Mouse (Mus musculus) intestine, embryonic 14.5 days (tissue): ENCODE data around the gene A4galt. TPM values are rescaled to one million over a fixed set of nuclear protein-coding genes. Genes with fewer than 3 reads are reported as not detected.

Experiments used
- ATAC-seq: fragments of 200-750 bp; cut with Nextera tagmentation; replicated peaks from 2 replicates; pipeline ENCODE4 v1.8.0; 2017; ENCODE audit warnings: low read depth, moderate number of reproducible peaks, moderate TSS enrichment, moderate library complexity; ENCODE audit not compliant: low FRiP score, low TSS enrichment
- DNase-seq: peaks from one replicate; pipeline ENCODE4 v3.0.0-alpha.2; 2018; ENCODE audit warnings: low spot score
- H3K27ac ChIP-seq: fragments of 300-500 bp; sonication (generic); 2 replicates; pipeline ENCODE4 v1.5.1; 2014; ENCODE audit warnings: low read depth, mild to moderate bottlenecking, control low read depth
- H3K27me3 ChIP-seq: fragments of 300-500 bp; sonication (generic); replicated peaks from 2 replicates; pipeline ENCODE4 v1.6.1; 2014; ENCODE audit warnings: low read length, control low read depth; ENCODE audit not compliant: control insufficient read depth, insufficient read depth
- H3K36me3 ChIP-seq: fragments of 300-500 bp; sonication (generic); 2 replicates; pipeline ENCODE4 v1.6.1; 2014; ENCODE audit warnings: low read length, control low read depth; ENCODE audit not compliant: control insufficient read depth, insufficient read depth
- H3K4me1 ChIP-seq: fragments of 300-500 bp; sonication (generic); replicated peaks from 2 replicates; pipeline ENCODE4 v1.6.1; 2014; ENCODE audit warnings: low read length, control low read depth, mixed read lengths; ENCODE audit not compliant: control insufficient read depth, insufficient read depth
- H3K4me2 ChIP-seq: fragments of 300-500 bp; sonication (generic); 2 replicates; pipeline ENCODE4 v1.6.1; 2014; ENCODE audit warnings: low read length
- H3K4me3 ChIP-seq: fragments of 300-500 bp; sonication (generic); 2 replicates; pipeline ENCODE4 v1.5.1; 2014; ENCODE audit warnings: low read depth, low read length, control low read depth, mixed read lengths
- H3K9ac ChIP-seq: fragments of 300-500 bp; sonication (generic); 2 replicates; pipeline ENCODE4 v1.6.1; 2014; ENCODE audit warnings: mild to moderate bottlenecking, low read length
- H3K9me3 ChIP-seq: fragments of 300-500 bp; sonication (generic); 2 replicates; pipeline ENCODE4 v1.6.1; 2016; ENCODE audit warnings: low read length, control low read depth; ENCODE audit not compliant: control insufficient read depth
- WGBS: fragments of 180-500 bp; shearing (Covaris S2); extraction: QIAGEN DNeasy Blood & Tissue Kit; methylation state at CpG from one replicate; pipeline ENCODE4 v1.1.7; 2014; 5-methylcytosine and 5-hydroxymethylcytosine counted together
- polyA plus RNA-seq: library from polyadenylated mRNA; unstranded; fragments of >200 nt; fragmentation: Nextera tagmentation; extraction: Ambion mirVana; gene quantifications from 2 replicates; pipeline ENCODE4 v1.2.1, GENCODE M21; 2014

A4galt gene
- polyA plus RNA-seq, 1 experiment from 2014 or later, result 3.4 TPM

DNA sequence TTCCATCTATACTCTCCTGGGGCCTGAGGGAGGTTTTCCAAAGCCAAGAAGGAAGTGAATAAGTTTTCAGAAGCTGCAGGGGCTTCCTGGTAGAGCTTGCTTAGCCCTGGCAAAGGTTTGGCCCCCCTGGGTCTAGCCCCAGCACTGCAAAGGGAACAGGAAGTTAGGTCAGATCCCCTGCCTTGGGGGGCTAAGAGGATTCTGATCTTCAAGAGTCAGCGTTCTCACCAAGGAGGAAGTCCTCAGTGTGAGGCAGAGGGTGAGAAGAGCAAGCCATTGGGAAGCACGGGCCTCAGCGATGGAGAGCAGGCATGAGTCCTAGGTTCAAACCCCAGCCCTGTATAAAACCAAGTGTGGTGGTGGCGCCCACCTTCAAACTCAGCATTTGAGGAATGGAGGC lies 4.9 kb upstream of the A4galt start:
- H3K9ac ChIP-seq, result no peak overlapping the region
- no peaks in the 10 kb centered on the region for H3K9me3 ChIP-seq
- H3K27ac ChIP-seq, result no peak overlapping the region
- no peak overlapping the region for H3K4me2 ChIP-seq
- WGBS, result 83% methylated on average over 4 of the region's 4 CpGs
- H3K4me1 ChIP-seq, result no peaks in the 10 kb centered on the region
- no peak overlapping the region for H3K4me3 ChIP-seq
- DNase-seq (no peak), ATAC-seq (no peak)
- H3K27me3 ChIP-seq, result peaks cover 13% of the 10 kb centered on the region
- H3K36me3 ChIP-seq, result no peaks in the 10 kb centered on the region

DNA sequence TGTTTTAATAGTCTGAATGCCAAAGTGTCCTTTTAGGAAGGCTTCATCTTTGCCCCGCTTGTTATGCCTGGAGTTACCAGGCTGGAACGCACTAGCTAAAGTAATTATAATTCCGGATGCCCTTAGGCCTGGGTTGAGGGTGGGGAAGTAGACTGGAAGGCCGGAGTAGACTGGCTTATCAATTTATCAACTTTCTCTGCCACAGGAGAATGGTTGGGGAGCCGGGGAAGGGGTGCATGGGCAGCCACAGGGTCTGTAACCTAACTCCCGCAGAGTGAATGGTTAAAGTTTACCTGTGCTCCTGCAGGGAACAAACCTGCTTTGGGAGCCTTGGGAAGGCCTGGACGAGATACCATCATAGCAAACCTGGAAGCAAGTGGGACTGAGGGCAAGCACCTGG lies 4.4 kb upstream of the A4galt start:
- Histone ChIP-seq H3K9ac (no peak overlapping the region), H3K27ac (no peak overlapping the region), H3K36me3 (no peaks in the 10 kb centered on the region), H3K4me2 (no peak overlapping the region), H3K4me1 (no peaks in the 10 kb centered on the region), H3K9me3 (no peaks in the 10 kb centered on the region), H3K4me3 (no peak overlapping the region), H3K27me3 (peaks cover 18% of the 10 kb centered on the region)
- 80% methylated on average over 7 of the region's 7 CpGs for WGBS
- DNase-seq, result no peak
- no peak for ATAC-seq

DNA sequence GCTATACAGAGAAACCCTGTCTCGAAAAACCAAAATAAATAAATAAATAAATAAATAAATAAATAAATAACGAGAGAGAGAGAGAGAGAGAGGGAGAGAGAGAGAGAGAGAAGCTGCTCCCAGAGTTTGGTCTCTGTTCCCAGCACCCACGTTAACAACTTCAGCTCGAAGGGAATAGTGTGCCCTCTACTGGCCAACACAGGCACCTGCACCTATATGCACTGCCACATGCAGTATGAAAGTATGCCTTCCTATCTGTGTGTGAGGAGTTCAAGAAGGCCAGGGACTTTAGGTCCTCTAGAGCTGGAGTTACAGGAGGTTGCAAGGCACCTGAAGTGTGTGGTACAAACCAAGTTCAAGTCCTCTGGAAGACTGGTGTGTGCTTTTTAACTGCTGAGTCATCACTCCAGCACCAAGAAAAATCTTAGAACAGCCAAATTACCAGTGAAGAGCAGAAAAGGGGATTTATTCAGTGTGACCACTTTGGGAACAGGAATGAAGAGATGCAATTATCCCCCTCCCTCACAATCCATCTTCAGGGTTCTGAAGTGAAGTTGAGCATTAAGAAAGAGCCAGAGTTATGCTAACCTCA lies 3.7 kb upstream of the A4galt start:
- Histone ChIP-seq H3K4me2 (no peak overlapping the region), H3K9me3 (no peaks in the 10 kb centered on the region), H3K27ac (no peak overlapping the region), H3K9ac (no peak overlapping the region), H3K4me3 (no peak overlapping the region), H3K36me3 (no peaks in the 10 kb centered on the region), H3K4me1 (0 out of 2 replicates have a peak, but pooled peaks cover 2% of the 10 kb centered on the region), H3K27me3 (peaks cover 25% of the 10 kb centered on the region)
- no peak for DNase-seq
- no peak for ATAC-seq
- 97% methylated on average over 4 of the region's 4 CpGs for WGBS

DNA sequence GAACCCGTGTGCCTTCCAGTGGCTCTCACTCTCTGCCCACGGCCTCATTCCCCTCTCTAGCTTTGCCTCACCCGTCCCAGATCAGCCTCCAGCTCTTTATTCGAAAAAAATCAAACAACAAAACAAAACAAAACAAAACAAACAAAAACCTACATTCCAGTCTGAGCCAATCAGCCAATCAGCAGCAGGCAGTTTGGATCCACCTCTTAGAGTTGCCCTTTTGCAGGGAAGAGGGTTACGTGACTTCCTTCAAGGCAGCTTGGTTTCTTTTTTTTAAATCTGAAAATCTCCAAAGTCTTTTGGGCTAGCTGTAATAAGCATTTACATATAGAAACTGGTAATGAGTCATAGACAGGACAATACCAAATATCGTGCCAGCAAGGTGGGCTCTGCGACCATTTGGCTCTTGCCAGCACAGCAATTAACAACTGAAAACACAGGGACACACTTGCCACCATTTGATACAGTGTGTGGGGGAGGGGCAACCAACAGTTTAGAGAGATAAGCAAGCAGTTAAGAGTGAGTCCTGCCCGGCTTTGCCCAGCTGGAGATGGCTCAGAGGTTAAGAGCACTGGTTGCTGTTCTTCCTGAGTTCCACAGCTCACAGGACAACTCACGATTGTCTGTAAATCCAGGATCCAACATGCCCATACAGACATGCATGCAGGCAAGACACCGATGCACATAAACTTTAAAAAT lies 2.9 kb upstream of the A4galt start:
- no peaks in the 10 kb centered on the region for H3K36me3 ChIP-seq
- H3K4me2 ChIP-seq, result no peak overlapping the region
- H3K9me3 ChIP-seq, result no peaks in the 10 kb centered on the region
- H3K27me3 ChIP-seq, result peaks cover 30% of the 10 kb centered on the region
- no peak overlapping the region for H3K9ac ChIP-seq
- ATAC-seq, result no peak
- H3K27ac ChIP-seq, result no peak overlapping the region
- WGBS, result 67% methylated on average over 10 of the region's 10 CpGs
- H3K4me3 ChIP-seq, result no peak overlapping the region
- no peak for DNase-seq
- 0 out of 2 replicates have a peak, but pooled peaks cover 3% of the 10 kb centered on the region for H3K4me1 ChIP-seq

DNA sequence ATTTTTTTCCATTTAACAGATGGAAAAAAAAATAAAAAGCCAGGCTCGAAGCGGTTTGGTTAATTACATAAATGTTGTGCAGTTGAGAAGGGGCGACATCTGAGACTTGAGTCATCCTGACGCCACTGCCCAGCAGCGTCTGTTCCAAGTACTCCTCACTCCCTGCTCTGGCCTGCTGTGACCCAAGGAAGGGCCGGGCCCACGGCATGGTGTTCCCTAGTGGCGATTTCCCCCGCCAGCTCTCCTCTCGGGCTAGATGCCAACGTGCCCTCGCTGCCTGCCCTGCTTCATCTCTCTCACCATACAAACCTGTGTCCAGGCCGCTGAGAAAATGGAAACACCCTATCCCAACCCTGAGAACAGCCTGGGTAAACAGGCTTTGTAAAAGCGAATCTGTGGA lies 486 bp upstream of the A4galt start:
- Histone ChIP-seq H3K27me3 (peaks cover 31% of the 10 kb centered on the region), H3K4me2 (no peak overlapping the region; the same call in 1 of the 2 replicates), H3K36me3 (no peaks in the 10 kb centered on the region), H3K4me3 (no peak overlapping the region), H3K9ac (no peak overlapping the region), H3K27ac (no peak overlapping the region), H3K4me1 (0 out of 2 replicates have a peak, but pooled peaks cover 3% of the 10 kb centered on the region), H3K9me3 (no peaks in the 10 kb centered on the region)
- DNase-seq (no peak), ATAC-seq (no peak)
- 70% methylated on average over 14 of the region's 14 CpGs for WGBS

DNA sequence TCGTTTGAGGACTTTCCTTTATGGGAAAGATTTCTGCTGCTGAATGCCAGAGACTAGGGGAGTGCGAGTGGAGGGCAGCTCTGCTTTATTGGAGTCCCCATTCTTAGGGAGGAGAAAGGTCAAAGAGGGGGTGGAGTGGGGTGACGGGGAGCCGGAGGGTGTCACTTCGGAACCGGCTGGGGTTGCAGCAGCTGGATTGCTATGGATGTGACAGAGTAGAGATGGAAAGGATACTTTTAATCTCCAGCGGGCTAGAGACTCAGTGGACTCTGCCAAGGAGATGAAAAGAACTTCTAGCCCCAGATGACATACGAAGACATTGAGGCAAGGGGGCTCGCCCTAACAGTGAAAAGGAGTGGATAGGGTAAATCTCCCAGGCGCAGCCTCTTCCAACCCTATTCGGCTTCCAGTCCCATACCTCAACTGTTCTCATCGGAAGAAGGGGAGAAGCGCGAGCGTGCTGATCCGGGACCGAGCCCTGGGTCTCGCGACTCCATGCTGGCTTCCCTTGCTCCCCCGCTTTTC lies 861 bp downstream of the A4galt start:
- Histone ChIP-seq H3K36me3 (no peaks in the 10 kb centered on the region), H3K9me3 (no peaks in the 10 kb centered on the region), H3K4me1 (0 out of 2 replicates have a peak, but pooled peaks cover 3% of the 10 kb centered on the region), H3K27ac (no peak overlapping the region), H3K4me2 (peak overlapping the region; percentile 97), H3K27me3 (peaks cover 31% of the 10 kb centered on the region), H3K9ac (peak overlapping the region; percentile 48), H3K4me3 (peak overlapping the region; percentile 57)
- ATAC-seq (no peak), DNase-seq (no peak)
- WGBS, result 2% methylated on average over 20 of the region's 20 CpGs

DNA sequence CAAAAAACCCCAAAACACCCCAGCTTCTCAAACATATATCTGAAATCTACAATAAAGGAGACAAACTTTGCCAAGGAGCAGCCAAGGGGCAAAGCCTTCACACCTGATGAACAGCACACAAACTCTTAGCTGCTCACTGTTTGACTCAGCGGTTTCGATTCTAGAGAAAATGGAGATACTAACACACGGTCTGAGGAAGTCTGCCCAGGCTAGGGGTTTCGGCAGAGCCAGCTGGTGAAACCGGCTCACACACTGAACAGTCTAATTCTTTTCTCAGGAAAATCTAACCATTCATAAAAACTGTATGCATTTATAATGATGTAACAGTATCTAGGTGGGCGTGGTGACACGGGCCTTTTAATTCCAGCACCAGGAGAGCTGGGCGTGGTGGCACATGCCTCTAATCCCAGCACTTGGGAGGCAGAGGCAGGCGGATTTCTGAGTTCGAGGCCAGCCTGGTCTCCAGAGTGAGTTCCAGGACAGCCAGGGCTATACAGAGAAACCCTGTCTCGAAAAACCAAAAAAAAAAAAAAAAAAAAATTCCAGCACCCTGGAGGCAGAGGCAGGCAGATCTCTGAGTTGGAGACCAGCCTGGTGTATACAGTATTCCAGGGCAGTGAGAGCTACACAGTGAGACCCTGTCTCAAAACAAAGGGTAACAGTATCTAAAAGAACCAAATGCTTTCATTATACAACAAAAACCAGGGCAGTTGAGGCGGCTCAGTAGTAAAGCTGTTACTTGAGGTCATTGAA lies 1.9 kb downstream of the A4galt start:
- Histone ChIP-seq H3K36me3 (no peaks in the 10 kb centered on the region), H3K9ac (no peak overlapping the region), H3K4me1 (0 out of 2 replicates have a peak, but pooled peaks cover 3% of the 10 kb centered on the region), H3K4me2 (no peak overlapping the region), H3K27ac (no peak overlapping the region), H3K9me3 (no peaks in the 10 kb centered on the region), H3K4me3 (no peak overlapping the region), H3K27me3 (peaks cover 31% of the 10 kb centered on the region)
- ATAC-seq (no peak), DNase-seq (no peak)
- 92% methylated on average over 11 of the region's 12 CpGs for WGBS

DNA sequence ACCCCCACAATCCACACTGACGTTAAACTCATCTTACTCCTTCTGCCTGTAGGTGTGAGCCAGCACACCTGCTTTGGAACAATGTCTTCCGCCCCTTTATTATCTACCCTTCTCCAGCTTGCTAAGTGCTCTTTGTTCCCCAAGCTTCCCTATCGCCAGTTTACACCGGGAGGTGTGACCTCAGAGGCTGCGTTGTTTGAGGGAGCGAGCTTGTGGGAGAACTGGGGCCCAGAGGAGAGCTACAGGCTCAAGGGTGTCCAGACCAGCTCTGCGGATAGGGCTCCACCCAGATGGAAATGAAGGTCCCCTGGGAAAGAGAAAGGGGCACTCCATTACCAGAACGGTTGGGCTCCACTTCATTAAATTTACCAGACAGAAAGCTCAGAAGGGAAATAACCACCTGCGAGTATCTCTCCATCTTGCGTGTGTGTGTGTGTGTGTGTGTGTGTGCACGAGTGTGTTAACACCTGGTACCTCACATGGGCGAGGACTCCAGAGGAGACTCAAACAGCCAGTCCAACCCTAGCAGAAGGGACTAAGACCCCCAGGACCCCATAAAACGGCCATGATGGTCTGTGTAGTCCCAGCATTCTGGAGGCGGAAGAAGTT lies 3.2 kb downstream of the A4galt start:
- ATAC-seq (no peak; the same call in 1 of the 2 replicates), DNase-seq (no peak)
- Histone ChIP-seq H3K36me3 (no peaks in the 10 kb centered on the region), H3K9ac (no peak overlapping the region), H3K9me3 (no peaks in the 10 kb centered on the region), H3K4me1 (0 out of 2 replicates have a peak, but pooled peaks cover 3% of the 10 kb centered on the region), H3K27me3 (peaks cover 31% of the 10 kb centered on the region), H3K27ac (no peak overlapping the region), H3K4me2 (no peak overlapping the region), H3K4me3 (no peak overlapping the region)
- 52% methylated on average over 14 of the region's 14 CpGs for WGBS
